Mouse (Mus musculus): ENCODE data around the gene Armc12.

DNA sequence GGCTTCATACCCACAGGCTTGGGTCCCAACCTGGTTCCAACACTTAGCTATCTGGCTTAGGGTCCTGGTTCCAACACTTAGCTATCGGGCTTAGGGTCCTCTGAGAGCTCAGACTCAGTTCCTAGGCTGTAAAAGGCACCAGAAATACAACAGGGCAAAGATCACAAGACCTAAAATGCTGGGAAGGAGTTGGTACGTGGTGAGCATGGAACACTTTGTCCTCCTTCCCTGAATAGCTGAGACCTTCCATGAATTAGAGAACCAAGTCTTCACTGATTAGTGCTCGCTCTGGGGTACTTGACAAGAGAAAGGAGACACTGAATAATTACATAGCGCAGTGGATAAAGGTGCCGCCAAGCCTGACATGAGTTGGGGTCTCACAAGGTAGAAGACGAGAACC, 8.7 kb upstream of the Armc12 start:
- TF ChIP-seq POLR2A (IDR thresholded peaks at IDR 0.05; ENCODE audit: control insufficient read depth, extremely low read depth, insufficient read depth, low read length, poor library complexity): no peak
- TF ChIP-seq CTCF (IDR thresholded peaks at IDR 0.05; ENCODE audit: borderline replicate concordance, control insufficient read depth, extremely low read depth, insufficient read depth, low read length, poor library complexity): no peak
